Mouse (Mus musculus) megakaryocyte, embryonic 14.5 days (primary cell): ENCODE measurements around the gene Ccdc157. TPM values are rescaled to one million over a fixed set of nuclear protein-coding genes. Genes with fewer than 3 reads are reported as not detected.

Experiments used
- H3K27me3 ChIP-seq: replicated peaks from 2 replicates; pipeline ENCODE3; 2012; ENCODE audit warnings: inconsistent platforms
- H3K36me3 ChIP-seq: replicated peaks from 2 replicates; pipeline ENCODE3; 2012; ENCODE audit warnings: low read length, inconsistent platforms, mixed read lengths
- H3K4me1 ChIP-seq: 2 replicates; pipeline ENCODE4 v1.6.1; 2012; ENCODE audit warnings: inconsistent platforms
- H3K4me3 ChIP-seq: replicated peaks from 2 replicates; pipeline ENCODE3; 2012; ENCODE audit warnings: moderate library complexity, mild to moderate bottlenecking, inconsistent platforms
- H3K9me3 ChIP-seq: 2 replicates; pipeline ENCODE4 v1.6.1; 2012; ENCODE audit warnings: inconsistent platforms
- FLI1 ChIP-seq: IDR thresholded peaks from 2 replicates; pipeline ENCODE4 v1.6.1; 2012; ENCODE audit warnings: low read length, inconsistent platforms, mixed read lengths
- GATA1 ChIP-seq: IDR thresholded peaks from 3 replicates; pipeline ENCODE4 v1.6.1; 2012; ENCODE audit warnings: mixed read lengths, low read length, inconsistent platforms, borderline replicate concordance
- polyA plus RNA-seq: library from polyadenylated mRNA; stranded (reverse); fragments of >175 nt; gene quantifications from 2 replicates; pipeline ENCODE4 v1.2.3, GENCODE M21; 2012; ENCODE audit warnings: low replicate concordance; ENCODE audit not compliant: insufficient read depth

Gene Ccdc157
- polyA plus RNA-seq = 0.56 and 2.1 TPM in 2 replicates

DNA sequence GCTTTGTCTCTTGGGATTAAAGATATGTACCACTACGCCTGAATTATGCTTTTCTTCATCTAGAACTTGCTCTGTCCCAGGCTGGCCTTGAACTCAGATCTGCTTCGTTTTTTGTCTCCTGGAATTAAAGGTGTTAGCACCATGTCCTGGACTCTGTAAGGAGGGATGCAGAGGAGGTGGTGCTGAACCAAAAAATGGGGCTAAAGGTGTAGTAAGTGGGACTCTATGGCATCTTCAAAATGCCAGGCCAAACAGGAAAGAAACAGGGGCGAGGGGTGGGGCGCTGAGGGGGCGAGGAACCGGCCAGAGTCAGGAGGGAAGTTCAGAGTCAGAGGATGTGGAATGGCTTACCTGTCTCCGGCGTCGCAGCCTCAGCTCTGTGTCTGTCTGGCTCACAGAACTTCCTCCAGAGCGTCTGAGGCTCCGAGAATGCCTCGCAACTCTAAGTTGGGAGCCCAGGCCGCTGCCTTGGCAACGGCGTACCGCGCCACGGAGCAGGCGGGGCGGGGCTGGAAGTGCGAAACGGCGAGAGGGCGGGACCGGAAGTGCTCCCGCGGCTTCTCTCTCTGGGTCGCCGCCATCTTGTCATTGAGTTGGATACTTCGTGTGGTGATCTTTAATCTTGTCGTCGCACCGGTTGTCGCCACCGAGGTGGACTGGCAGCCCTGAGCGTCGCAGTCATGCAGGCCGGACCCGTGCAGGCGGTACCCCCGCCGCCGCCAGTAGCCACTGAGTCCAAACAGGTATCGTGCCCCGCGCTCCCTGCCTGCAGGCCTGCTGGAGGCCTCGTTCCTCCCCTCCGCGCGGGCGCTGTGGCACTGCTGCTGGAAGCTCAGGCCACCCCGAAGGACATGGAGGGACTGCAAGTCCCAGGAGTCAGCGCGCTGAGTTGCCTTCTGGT, at the start of gene Ccdc157, which contains the start of gene Sf3a1:
Ccdc157 (minus strand) TSS at position 486 of the 901 bp plus-strand sequence.
Sf3a1 (plus strand) TSS at position 543 of the 901 bp plus-strand sequence.
- Histone ChIP-seq H3K4me3 (peak within 1 kb of the TSS; percentile 99), H3K9me3 (0 out of 2 replicates have a peak, but pooled peaks cover under 1% of the 10 kb centered on the region), H3K27me3 (no peaks in the 10 kb centered on the region), H3K4me1 (peaks cover 59% of the 10 kb centered on the region), H3K36me3 (peaks cover 38% of the 10 kb centered on the region)
- TF ChIP-seq GATA1 (no peak), FLI1 (peak; percentile 70; the same call in 1 of the 2 replicates)

DNA sequence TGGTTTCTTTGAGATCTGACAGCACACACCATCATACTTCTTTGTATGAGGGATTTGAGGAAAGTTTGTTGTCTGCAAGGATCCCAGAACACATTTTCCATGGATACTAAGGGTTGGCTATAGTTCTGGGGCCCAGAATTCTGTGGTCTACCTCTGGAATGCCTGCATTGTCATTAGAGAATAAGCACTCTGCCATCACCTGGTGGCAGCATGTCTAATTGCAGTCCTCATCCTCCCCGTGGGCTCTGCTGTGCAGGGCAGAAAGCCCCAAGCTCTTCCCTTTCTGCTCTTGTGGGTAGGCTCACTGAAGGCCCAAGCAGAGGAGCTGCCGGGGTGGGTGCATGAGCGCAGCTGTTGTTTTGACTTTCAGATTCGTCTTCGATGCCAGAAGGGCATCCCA, 49.5 kb upstream of the Ccdc157 start:
- peaks cover 12% of the 10 kb centered on the region for H3K27me3 ChIP-seq
- no peaks in the 10 kb centered on the region for H3K9me3 ChIP-seq
- no peak overlapping the region for H3K4me3 ChIP-seq
- H3K4me1 ChIP-seq = peaks cover 10% of the 10 kb centered on the region
- H3K36me3 ChIP-seq = peaks cover 84% of the 10 kb centered on the region
- no peak for TF ChIP-seq GATA1
- no peak for TF ChIP-seq FLI1

DNA sequence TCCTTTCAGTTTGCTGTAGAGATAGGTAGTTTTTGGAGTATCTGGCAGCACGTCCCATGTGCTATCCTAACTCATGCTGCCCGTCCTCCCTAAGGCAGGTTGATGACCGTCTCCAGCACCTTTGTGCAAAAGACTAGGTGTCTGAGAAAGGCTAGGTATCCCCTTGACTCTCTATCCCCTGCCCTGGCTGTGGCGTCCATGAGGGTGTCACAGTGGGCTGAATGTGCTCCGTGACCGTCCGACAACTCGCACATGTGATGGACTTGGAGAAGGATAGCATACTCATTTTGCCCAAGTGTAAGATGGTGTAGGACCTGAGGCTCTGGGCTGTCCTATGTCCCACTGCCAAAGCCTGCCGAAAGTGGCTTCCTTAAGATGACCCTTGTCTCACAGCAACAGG, 47.6 kb upstream of the Ccdc157 start:
- peaks cover 9% of the 10 kb centered on the region for H3K27me3 ChIP-seq
- peaks cover 17% of the 10 kb centered on the region for H3K4me1 ChIP-seq
- H3K4me3 ChIP-seq = no peak overlapping the region
- peaks cover 65% of the 10 kb centered on the region for H3K36me3 ChIP-seq
- H3K9me3 ChIP-seq = no peaks in the 10 kb centered on the region
- TF ChIP-seq FLI1 (no peak), GATA1 (no peak)

DNA sequence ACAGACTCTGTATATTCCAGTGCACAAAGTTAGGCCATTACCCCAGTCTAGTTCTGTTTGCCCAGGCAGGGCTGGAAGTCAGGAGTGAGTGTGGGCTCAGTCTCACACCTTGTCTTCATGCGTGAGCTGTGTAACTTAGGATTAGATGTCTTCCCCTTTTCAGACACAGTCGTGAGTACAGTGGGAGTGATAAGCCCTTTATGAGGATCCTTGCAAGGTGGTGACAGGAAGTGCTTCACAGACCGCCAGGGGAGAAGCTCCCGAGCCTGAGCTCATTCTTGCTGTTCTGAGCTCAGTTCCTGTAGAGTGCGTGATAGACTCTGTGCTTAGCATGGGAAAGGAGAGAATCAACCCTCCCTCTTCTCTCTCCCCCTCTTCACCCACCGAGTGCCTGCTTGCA, 46.5 kb upstream of the Ccdc157 start:
- Histone ChIP-seq H3K4me3 (no peak overlapping the region), H3K4me1 (peaks cover 17% of the 10 kb centered on the region), H3K36me3 (peaks cover 54% of the 10 kb centered on the region), H3K27me3 (peaks cover 9% of the 10 kb centered on the region), H3K9me3 (no peaks in the 10 kb centered on the region)
- TF ChIP-seq GATA1 (no peak), FLI1 (no peak)

DNA sequence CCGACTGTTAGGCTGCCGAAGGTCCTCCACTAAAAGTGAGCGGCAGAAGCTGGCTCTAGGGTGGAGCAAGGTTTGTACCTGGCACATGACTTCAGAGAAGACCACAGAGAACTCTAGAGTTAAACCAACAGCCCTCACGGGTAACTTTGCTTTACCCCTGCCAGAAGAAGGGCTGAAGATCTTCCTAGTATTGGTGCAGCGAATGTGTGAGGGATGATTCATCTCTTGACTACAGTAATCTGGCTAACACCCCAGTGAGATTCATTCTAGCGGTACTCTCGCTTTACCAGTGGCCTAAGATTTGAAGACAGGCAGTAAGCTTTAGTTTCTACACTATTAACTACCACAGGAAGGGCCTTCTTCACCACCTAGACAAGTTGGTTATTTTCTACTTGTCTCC, 45.9 kb upstream of the Ccdc157 start:
- no peak overlapping the region for H3K4me3 ChIP-seq
- H3K27me3 ChIP-seq = peaks cover 9% of the 10 kb centered on the region
- TF ChIP-seq FLI1 = no peak
- TF ChIP-seq GATA1 = no peak
- peaks cover 53% of the 10 kb centered on the region for H3K36me3 ChIP-seq
- no peaks in the 10 kb centered on the region for H3K9me3 ChIP-seq
- peaks cover 17% of the 10 kb centered on the region for H3K4me1 ChIP-seq

DNA sequence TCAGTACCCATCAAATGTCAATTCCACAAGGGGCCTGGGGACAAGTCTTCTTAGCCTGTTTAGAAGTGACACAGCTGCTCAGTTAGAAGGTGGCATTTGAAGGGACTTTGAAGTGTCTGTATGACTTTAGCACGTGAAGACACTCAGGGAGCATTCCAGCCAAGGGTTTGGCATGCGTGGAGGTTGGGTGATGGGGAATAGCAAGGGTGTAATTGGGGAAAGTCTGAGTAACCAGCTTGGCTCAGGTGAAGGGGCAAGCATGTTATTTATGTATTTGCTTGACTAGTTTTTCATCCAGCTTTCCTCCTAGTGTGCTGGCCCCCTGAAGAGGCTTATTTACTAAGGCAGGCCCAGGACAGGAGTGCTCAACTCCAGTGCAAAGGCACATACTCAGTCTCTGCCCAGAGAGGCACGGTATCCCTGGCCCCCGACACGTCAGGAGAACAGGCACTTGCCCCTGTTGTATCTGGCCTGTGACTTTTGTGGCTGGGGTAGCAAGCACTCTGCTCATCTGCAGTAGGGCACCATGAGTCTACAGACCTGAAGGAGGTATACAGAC, 45.1 kb upstream of the Ccdc157 start:
- H3K36me3 ChIP-seq = peaks cover 45% of the 10 kb centered on the region
- H3K9me3 ChIP-seq = no peaks in the 10 kb centered on the region
- TF ChIP-seq FLI1 = no peak
- TF ChIP-seq GATA1 = no peak
- H3K4me1 ChIP-seq = peaks cover 17% of the 10 kb centered on the region
- peaks cover 9% of the 10 kb centered on the region for H3K27me3 ChIP-seq
- no peak overlapping the region for H3K4me3 ChIP-seq

DNA sequence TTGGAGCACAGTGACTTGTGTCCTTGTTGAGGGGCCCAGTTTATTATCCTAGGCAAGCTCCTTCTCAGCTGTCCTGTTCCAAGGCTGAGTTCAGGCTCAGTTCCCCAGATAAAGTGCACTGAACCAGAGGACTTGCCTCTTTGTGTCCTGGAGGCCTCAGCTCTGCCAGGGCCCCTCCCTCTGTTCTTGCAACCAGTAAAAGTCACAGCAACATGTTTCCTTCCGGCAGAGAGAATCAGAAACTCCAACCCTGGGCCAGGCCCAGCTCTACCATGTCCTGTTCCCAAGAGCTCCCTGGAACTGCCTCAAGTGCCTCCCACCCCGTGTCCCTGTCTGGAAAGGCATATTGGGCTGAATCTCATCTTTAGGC, 43.6 kb upstream of the Ccdc157 start:
- Histone ChIP-seq H3K4me1 (peaks cover 17% of the 10 kb centered on the region), H3K36me3 (peaks cover 32% of the 10 kb centered on the region), H3K27me3 (peaks cover 10% of the 10 kb centered on the region), H3K9me3 (no peaks in the 10 kb centered on the region), H3K4me3 (no peak overlapping the region)
- TF ChIP-seq GATA1 (no peak), FLI1 (no peak)

DNA sequence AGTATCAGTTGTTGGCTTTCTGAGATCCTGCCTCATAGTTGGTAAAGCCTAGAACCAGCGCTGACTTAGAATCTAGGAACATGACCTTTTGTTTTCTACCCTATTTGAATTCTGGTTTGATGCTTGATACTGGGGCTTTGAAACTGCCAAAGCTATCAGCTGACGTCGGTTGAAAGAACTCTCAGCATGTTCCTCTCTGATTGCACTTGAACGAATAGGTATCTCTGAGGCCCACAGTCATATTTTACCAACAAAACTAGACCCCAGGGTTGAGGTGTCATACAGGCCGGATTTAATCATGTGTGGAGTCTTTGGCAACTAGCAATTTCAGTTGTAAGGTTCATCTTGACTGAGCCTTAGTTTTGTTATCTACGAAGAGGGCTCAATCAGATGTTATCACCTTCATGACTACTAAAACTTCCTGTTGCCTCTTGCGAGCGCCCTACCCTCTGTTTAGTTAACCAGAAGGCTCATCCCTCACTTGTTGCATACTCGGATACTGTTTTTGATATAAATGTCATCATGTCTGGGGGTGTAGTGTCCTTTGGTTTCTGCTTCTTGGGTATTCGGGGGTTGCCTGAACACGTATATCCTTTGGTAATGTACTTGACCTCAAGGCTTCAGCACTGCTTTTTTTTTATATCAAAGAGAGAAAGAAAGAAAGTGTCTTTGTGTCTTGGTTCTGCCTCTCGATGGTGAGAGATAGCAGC, 43.1 kb upstream of the Ccdc157 start:
- no peaks in the 10 kb centered on the region for H3K9me3 ChIP-seq
- H3K36me3 ChIP-seq = peaks cover 27% of the 10 kb centered on the region
- no peak for TF ChIP-seq GATA1
- TF ChIP-seq FLI1 = no peak
- H3K4me1 ChIP-seq = peaks cover 17% of the 10 kb centered on the region
- no peak overlapping the region for H3K4me3 ChIP-seq
- H3K27me3 ChIP-seq = peaks cover 10% of the 10 kb centered on the region

DNA sequence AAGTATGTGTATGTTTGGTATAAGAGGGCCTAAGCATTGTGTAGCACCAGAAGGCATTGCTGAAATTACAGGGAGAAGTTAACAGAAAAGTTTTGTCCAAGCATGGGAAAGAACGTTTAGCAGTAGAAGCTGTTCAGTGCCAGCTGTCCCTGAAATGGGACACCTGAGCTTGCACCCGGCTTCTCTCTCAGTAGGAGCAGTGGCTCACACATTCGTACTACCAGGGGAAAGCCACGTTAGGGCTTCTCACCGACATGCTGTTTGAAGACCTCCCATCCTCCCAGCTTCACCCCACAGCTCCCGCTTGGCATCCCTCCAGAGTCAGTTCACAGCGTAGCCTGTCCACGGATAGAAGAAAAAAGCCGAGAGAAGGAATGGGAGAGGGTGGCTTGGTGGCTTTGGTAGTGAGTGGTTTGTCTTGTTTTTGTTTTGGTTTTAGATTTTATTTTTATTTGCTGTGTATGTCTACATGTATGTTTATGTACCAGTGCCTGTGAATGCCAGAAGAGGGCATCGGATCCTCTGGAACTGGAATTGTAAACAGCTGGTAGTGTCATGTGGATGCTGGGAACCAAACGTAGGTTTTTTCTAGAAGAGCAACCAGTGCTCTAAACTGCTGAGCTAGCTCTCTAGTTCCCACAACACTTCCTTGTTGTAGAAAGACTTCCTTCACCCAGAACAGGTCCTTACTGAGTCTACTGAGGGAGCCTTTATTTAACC, 42.0 kb upstream of the Ccdc157 start:
- H3K4me3 ChIP-seq = no peak overlapping the region
- no peak for TF ChIP-seq GATA1
- no peak for TF ChIP-seq FLI1
- peaks cover 9% of the 10 kb centered on the region for H3K27me3 ChIP-seq
- H3K4me1 ChIP-seq = peaks cover 14% of the 10 kb centered on the region
- H3K36me3 ChIP-seq = peaks cover 17% of the 10 kb centered on the region
- H3K9me3 ChIP-seq = no peaks in the 10 kb centered on the region
